ENCODE assay signal across 8 mouse cellular contexts in the genomic region with DNA sequence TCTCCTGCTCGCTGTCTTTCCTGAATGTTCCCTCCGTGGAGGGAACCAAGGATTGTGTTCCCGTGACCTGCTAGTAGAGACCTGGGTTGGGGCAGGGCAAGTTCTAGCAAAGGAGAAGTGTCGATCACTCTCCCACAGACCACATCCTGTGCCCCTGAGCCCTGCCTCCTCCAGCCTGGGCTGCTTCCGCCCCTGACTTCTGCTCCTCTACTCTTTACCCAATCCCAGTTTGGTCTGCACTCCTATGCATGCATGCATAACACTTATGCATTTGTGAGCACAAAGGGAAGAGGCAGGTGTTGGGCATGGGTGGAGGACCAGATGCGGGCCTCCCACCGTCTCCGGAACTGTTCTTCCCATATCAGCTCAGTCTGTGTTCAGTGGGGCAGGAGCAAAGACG. TPM values are rescaled to one million over a fixed set of nuclear protein-coding genes. Genes with fewer than 3 reads are reported as not detected.
A peak's percentile ranks its signal among the peaks of the same experiment; 100 is the strongest.
DNase-seq lines count a peak whose midpoint lies in the region; ATAC-seq and TF ChIP-seq lines count a peak whose summit lies in the region.

No protein-coding gene starts in this region.

- peak overlapping the region; percentile 91 for H3K9ac ChIP-seq in intestine, embryonic 16.5 days (ENCODE audit: low read depth, low read length)
- H3K9ac ChIP-seq in lung, embryonic 16.5 days (ENCODE audit: low read length) = peak overlapping the region; percentile 87

- DNase-seq in left cerebral cortex, adult 2 months (ENCODE audit: extremely low spot score in 1 of 2, low spot score in 2 of 2) = peak in 1 of 2 experiments; percentile 45
- no peak for DNase-seq in left cerebral cortex, adult 11 months (ENCODE audit: low spot score)
- DNase-seq in MN1 (ENCODE audit: low spot score) = no peak
- DNase-seq in frontal cortex, postnatal 25 days (ENCODE audit: low spot score in 2 of 2) = no peak

- H3K4me3 ChIP-seq in left cerebral cortex, adult 2 months = peak overlapping the region; percentile 21
- H3K4me3 ChIP-seq in intestine, embryonic 16.5 days (ENCODE audit: low read length) = peak overlapping the region; percentile 86
- peak overlapping the region; percentile 91 for H3K4me3 ChIP-seq in lung, embryonic 16.5 days (ENCODE audit: low read length)
- peak overlapping the region; percentile 65 for H3K4me3 ChIP-seq in small intestine, adult 2 months (ENCODE audit: low read depth, low read length)

- H3K27ac ChIP-seq in left cerebral cortex, adult 2 months = peak overlapping the region; percentile 72
- peak overlapping the region; percentile 99 for H3K27ac ChIP-seq in intestine, embryonic 16.5 days (ENCODE audit: low read length)
- peak overlapping the region; percentile 99 for H3K27ac ChIP-seq in lung, embryonic 16.5 days (ENCODE audit: low read length)
- H3K27ac ChIP-seq in small intestine, adult 2 months (ENCODE audit: insufficient read depth, low read depth, low read length) = peak overlapping the region; percentile 92

- TF ChIP-seq CTCF in left cerebral cortex, adult 2 months (IDR thresholded peaks at IDR 0.05) = no peak
- no peak for TF ChIP-seq CTCF in small intestine, adult 2 months (IDR thresholded peaks at IDR 0.05; ENCODE audit: extremely low read depth, insufficient read length, insufficient replicate concordance, low read depth, low read length)

- TF ChIP-seq POLR2A in small intestine, adult 2 months (IDR thresholded peaks at IDR 0.05; ENCODE audit: low read depth, low read length) = no peak

- H3K27me3 ChIP-seq in intestine, embryonic 16.5 days (replicated peaks; ENCODE audit: control insufficient read depth, insufficient read depth, low read length) = no peaks in the 10 kb centered on the region
- H3K27me3 ChIP-seq in lung, embryonic 16.5 days (ENCODE audit: control insufficient read depth, insufficient read depth, low read depth, low read length) = no peaks in the 10 kb centered on the region
- no peaks in the 10 kb centered on the region for H3K27me3 ChIP-seq in small intestine, adult 2 months (ENCODE audit: control insufficient read depth, insufficient read depth, low read length)

- ATAC-seq in granulocyte monocyte progenitor cell, adult 5-6 weeks (replicated peaks; ENCODE audit: poor library complexity, severe bottlenecking) = peak; percentile 59
- no peak for ATAC-seq in intestine, embryonic 16.5 days
- no peak for ATAC-seq in lung, embryonic 16.5 days (ENCODE audit: low read depth)

- H3K36me3 ChIP-seq in intestine, embryonic 16.5 days (ENCODE audit: control insufficient read depth, insufficient read depth, low read length) = peaks cover 15% of the 10 kb centered on the region
- peaks cover 12% of the 10 kb centered on the region for H3K36me3 ChIP-seq in lung, embryonic 16.5 days (ENCODE audit: control insufficient read depth, insufficient read depth, low read length)
- H3K36me3 ChIP-seq in small intestine, adult 2 months (ENCODE audit: control insufficient read depth, insufficient read depth, low read length) = peaks cover 22% of the 10 kb centered on the region

- intact Hi-C loops in left cerebral cortex, adult 2 months (cut with DNase I) = no loop called here

- peak overlapping the region; percentile 84 for H3K4me2 ChIP-seq in intestine, embryonic 16.5 days (ENCODE audit: low read depth, low read length)
- peak overlapping the region; percentile 57 for H3K4me2 ChIP-seq in lung, embryonic 16.5 days (ENCODE audit: low read depth, low read length)

- peaks cover 48% of the 10 kb centered on the region for H3K4me1 ChIP-seq in intestine, embryonic 16.5 days (ENCODE audit: control insufficient read depth, insufficient read depth, low read length)
- peaks cover 40% of the 10 kb centered on the region for H3K4me1 ChIP-seq in lung, embryonic 16.5 days (replicated peaks; ENCODE audit: control insufficient read depth, insufficient read depth, low read length)
- H3K4me1 ChIP-seq in small intestine, adult 2 months (ENCODE audit: control insufficient read depth, insufficient read depth, insufficient read length, low read length) = peaks cover 18% of the 10 kb centered on the region

- no peaks in the 10 kb centered on the region for H3K9me3 ChIP-seq in intestine, embryonic 16.5 days (ENCODE audit: control insufficient read depth, low read length)
- H3K9me3 ChIP-seq in lung, embryonic 16.5 days (ENCODE audit: control insufficient read depth, low read length) = no peaks in the 10 kb centered on the region

- 61% methylated on average over 9 of the region's 9 CpGs for WGBS in intestine, embryonic 16.5 days
- 61% methylated on average over 9 of the region's 9 CpGs for WGBS in lung, embryonic 16.5 days
- WGBS in small intestine, adult 2 months = 19% methylated on average over 9 of the region's 9 CpGs

RNA-seq across cellular contexts. Expression of a gene that starts 2.2 kb away (rescaled TPM):
- 10 to 100 TPM; 11.6 to 12.8 TPM for total RNA-seq in left cerebral cortex, adult 2 months (2021)
- total RNA-seq in granulocyte monocyte progenitor cell, adult 5-6 weeks (2014; fragmentation: Nextera tagmentation) = 13.2 and 16.4 TPM in 2 replicates
- total RNA-seq in granulocyte monocyte progenitor cell, adult 5-6 weeks (2017) = 0.62 and 3.6 TPM in 2 replicates
- 10.8 and 12.2 TPM in 2 replicates for polyA plus RNA-seq in intestine, embryonic 16.5 days (2015; fragmentation: Nextera tagmentation; extraction: Ambion mirVana)
- polyA plus RNA-seq in lung, embryonic 16.5 days (2015; fragmentation: Nextera tagmentation; extraction: Ambion mirVana) = 14.8 and 18.1 TPM in 2 replicates
- polyA plus RNA-seq in small intestine, adult 2 months (2012; rRNA removed) = 19.1 and 29.0 TPM in 2 replicates

RNA-seq across cellular contexts. Expression of a gene that starts 2.2 kb away (rescaled TPM):
- total RNA-seq in left cerebral cortex, adult 2 months (2021) = 10 to 100 TPM; 15.9 to 21.2 TPM
- 57.4 and 73.0 TPM in 2 replicates for total RNA-seq in granulocyte monocyte progenitor cell, adult 5-6 weeks (2014; fragmentation: Nextera tagmentation)
- 34.6 and 42.2 TPM in 2 replicates for total RNA-seq in granulocyte monocyte progenitor cell, adult 5-6 weeks (2017)
- polyA plus RNA-seq in intestine, embryonic 16.5 days (2015; fragmentation: Nextera tagmentation; extraction: Ambion mirVana) = 34.5 and 37.8 TPM in 2 replicates
- polyA plus RNA-seq in lung, embryonic 16.5 days (2015; fragmentation: Nextera tagmentation; extraction: Ambion mirVana) = 34.2 and 42.6 TPM in 2 replicates
- polyA plus RNA-seq in small intestine, adult 2 months (2012; rRNA removed) = 38.4 and 54.1 TPM in 2 replicates

RNA-seq across cellular contexts. Expression of a gene that starts 2.4 kb away (rescaled TPM):
- total RNA-seq in left cerebral cortex, adult 2 months (2021) = under 1 TPM; 0.23 to 0.42 TPM
- total RNA-seq in granulocyte monocyte progenitor cell, adult 5-6 weeks (2014; fragmentation: Nextera tagmentation) = not detected in 2 replicates
- total RNA-seq in granulocyte monocyte progenitor cell, adult 5-6 weeks (2017) = not detected in 2 replicates
- 0.26 and 0.37 TPM in 2 replicates for polyA plus RNA-seq in intestine, embryonic 16.5 days (2015; fragmentation: Nextera tagmentation; extraction: Ambion mirVana)
- polyA plus RNA-seq in lung, embryonic 16.5 days (2015; fragmentation: Nextera tagmentation; extraction: Ambion mirVana) = 0.13 and 0.15 TPM in 2 replicates
- 0.08 and 0.19 TPM in 2 replicates for polyA plus RNA-seq in small intestine, adult 2 months (2012; rRNA removed)

RNA-seq across cellular contexts. Expression of a gene that starts 10.0 kb away (rescaled TPM):
- total RNA-seq in left cerebral cortex, adult 2 months (2021) = 1 to 10 TPM; 4.8 to 7.2 TPM
- total RNA-seq in granulocyte monocyte progenitor cell, adult 5-6 weeks (2014; fragmentation: Nextera tagmentation) = 32.1 and 55.2 TPM in 2 replicates
- total RNA-seq in granulocyte monocyte progenitor cell, adult 5-6 weeks (2017) = 9.7 and 20.8 TPM in 2 replicates
- polyA plus RNA-seq in intestine, embryonic 16.5 days (2015; fragmentation: Nextera tagmentation; extraction: Ambion mirVana) = 6.4 and 8.1 TPM in 2 replicates
- polyA plus RNA-seq in lung, embryonic 16.5 days (2015; fragmentation: Nextera tagmentation; extraction: Ambion mirVana) = 9.7 and 12.4 TPM in 2 replicates
- polyA plus RNA-seq in small intestine, adult 2 months (2012; rRNA removed) = 86.6 and 155 TPM in 2 replicates

RNA-seq across cellular contexts. Expression of a gene that starts 14.3 kb away (rescaled TPM):
- total RNA-seq in left cerebral cortex, adult 2 months (2021) = under 1 TPM; 0.14 to 0.29 TPM
- total RNA-seq in granulocyte monocyte progenitor cell, adult 5-6 weeks (2014; fragmentation: Nextera tagmentation) = not detected in 2 replicates
- not detected in 2 replicates for total RNA-seq in granulocyte monocyte progenitor cell, adult 5-6 weeks (2017)
- 0.23 and 0.27 TPM in 2 replicates for polyA plus RNA-seq in intestine, embryonic 16.5 days (2015; fragmentation: Nextera tagmentation; extraction: Ambion mirVana)
- polyA plus RNA-seq in lung, embryonic 16.5 days (2015; fragmentation: Nextera tagmentation; extraction: Ambion mirVana) = 0.38 TPM in 1 of 2 replicates, not detected in the other
- 0.35 and 0.43 TPM in 2 replicates for polyA plus RNA-seq in small intestine, adult 2 months (2012; rRNA removed)

Comparison
In these comparisons a context has a peak if more than half of its experiments do, and no peak if none do; other contexts are left out.
1. H3K4me3 ChIP-seq: peak in every context shown above with its lines; median percentile 91 in lung, embryonic 16.5 days; 86 in intestine, embryonic 16.5 days; 65 in small intestine, adult 2 months; 21 in left cerebral cortex, adult 2 months.